Mouse (Mus musculus) large intestine, adult 2 months (tissue): ENCODE measurements around the gene Grik3. TPM values are rescaled to one million over a fixed set of nuclear protein-coding genes. Genes with fewer than 3 reads are reported as not detected.

Experiments
- DNase-seq: peaks from one replicate; pipeline ENCODE4 v3.0.0-alpha.2; 2012; ENCODE audit warnings: low read depth, low spot score
- WGBS: fragments of 180-500 bp; shearing (Covaris S2); methylation state at CpG from one replicate; pipeline ENCODE4 v1.1.7; 2018; 5-methylcytosine and 5-hydroxymethylcytosine counted together
- polyA plus RNA-seq: library from polyadenylated mRNA; depleted of rRNA; stranded (reverse); fragments of >200 nt; gene quantifications from 2 replicates; pipeline ENCODE4 v1.2.3, GENCODE M21; 2012

Gene Grik3
- polyA plus RNA-seq, 1 experiment: 0.17 TPM

GRCm38 (mm10) chr4:125618524-125619320 lies 128.2 kb downstream of the Grik3 start:
- DNase-seq: no peak
- 80% methylated on average over 8 of the region's 8 CpGs for WGBS

- 89% methylated on average over 9 of the region's 9 CpGs for WGBS
These were observed 134.6 kb downstream of the Grik3 start for GRCm38 (mm10) chr4:125624885-125625678.

GRCm38 (mm10) chr4:125629544-125629943 lies 139.0 kb downstream of the Grik3 start:
- 55% methylated on average over 4 of the region's 4 CpGs for WGBS
- DNase-seq: no peak

More at GRCm38 (mm10) chr4:125624885-125625678, 134.6 kb downstream of the Grik3 start:
- DNase-seq: no peak

DNA sequence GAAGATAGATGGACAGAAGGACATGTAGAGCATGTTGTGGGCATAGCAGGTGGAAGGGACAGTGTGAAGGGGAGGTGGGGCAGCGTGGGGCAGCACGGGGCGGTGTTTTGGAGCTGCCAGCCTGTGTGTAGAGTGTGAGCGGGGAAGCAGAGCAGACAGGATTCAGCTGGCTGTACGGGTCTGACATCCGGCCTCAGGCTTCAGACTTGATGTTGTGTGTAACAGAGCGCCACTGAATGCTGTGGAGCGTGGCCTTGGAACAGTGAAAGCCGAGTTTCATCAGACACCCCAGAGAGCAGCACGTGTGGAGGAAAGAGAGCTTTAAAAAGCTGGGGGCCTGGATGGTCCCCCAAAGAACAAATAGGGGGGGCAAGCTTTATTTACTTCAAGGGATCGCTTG lies 144.5 kb downstream of the Grik3 start:
- 89% methylated on average over 11 of the region's 11 CpGs for WGBS
- DNase-seq: no peak

- peak; percentile 75 for DNase-seq
- WGBS: 22% methylated on average over 13 of the region's 13 CpGs
These were observed 146.3 kb downstream of the Grik3 start for GRCm38 (mm10) chr4:125636616-125637304.

DNA sequence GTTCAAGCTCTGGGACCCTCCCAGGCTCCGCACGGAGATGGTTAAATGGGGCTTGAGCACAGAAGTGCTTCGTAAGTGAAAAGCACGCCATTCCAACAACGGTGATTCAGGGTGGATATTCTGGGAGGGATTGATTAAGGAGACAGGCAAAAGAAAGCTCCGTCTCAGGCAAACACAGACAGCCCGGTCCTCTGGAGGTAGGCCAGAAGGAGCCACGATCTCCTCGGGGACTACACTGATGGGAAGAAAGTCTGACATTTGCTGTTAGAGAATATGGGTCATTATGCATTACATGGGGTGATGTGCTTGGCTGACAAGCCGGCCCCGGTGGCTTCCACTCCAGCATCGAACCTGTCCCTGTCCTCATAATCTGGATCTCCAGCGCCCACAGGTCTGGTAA lies 146.9 kb downstream of the Grik3 start:
- DNase-seq: no peak
- 84% methylated on average over 13 of the region's 13 CpGs for WGBS

DNA sequence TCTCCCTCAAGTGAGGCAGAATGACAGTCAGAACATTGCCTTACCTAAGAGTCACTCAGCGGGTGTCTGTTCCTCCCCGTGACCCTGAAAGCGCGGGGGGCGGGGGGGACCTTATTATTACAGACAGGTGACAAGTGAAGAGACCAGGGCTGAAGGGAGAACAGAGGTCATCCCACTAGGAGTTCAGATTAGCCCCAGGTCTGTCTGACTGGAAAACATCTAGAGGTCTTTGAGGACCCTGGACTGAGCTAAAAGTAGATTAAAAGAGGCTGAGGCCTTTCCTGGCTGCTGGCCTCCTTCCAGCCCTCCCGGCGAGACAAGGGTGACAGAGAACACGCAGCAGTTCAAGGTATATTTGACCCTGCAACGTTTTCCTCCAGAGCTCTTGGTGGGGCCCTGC lies 150.0 kb downstream of the Grik3 start:
- DNase-seq: no peak
- 64% methylated on average over 9 of the region's 9 CpGs for WGBS

- 86% methylated on average over 15 of the region's 15 CpGs for WGBS
- DNase-seq: no peak
These were observed 150.6 kb downstream of the Grik3 start for GRCm38 (mm10) chr4:125640921-125641663.

DNA sequence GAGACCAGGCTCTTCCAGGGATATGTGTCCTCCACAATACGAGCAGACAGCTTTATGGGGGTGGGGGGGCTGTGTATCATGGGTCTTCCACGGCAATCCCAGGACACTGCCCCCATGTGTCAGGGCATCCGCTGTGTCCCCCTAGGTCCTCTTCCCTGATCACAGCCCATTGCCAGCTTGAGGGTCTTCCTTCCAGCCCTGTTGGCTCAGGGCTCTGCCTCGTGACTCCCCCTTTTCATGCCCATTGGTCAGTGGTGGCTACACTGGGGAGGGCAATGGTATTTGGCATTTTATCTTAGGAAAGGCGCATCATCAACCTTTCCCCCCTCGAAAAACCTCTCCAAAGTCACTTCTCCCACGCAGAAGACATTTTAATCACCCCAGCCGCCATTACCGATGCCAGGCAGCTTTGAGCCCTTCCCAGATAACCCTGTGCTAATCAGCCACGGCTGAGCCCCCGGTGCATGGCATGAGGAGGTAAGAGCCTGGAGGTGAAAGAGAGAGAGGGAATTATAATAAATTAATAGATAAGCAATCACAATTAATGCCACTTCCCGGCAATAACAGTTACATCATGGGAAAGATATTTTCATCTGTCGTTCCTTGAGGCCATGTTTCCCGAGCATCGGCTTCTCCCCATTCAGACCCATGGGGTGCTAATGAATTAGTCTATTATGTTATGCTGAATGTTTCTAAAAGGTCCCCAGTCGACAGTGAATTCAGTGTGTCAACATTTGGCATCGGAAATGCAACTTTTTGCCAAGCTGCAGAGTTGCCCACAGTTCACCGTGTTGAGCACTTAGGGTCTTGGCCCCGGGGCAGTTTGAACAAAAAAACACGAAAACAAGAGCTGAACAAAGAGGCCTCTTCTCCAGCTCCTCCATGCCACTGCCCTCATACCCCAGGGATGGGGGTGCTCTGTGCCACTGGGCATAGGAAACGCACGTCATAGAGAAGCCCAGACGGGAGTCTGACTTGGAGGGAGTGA lies 154.4 kb downstream of the Grik3 start:
- no peak for DNase-seq
- 82% methylated on average over 23 of the region's 23 CpGs for WGBS

DNA sequence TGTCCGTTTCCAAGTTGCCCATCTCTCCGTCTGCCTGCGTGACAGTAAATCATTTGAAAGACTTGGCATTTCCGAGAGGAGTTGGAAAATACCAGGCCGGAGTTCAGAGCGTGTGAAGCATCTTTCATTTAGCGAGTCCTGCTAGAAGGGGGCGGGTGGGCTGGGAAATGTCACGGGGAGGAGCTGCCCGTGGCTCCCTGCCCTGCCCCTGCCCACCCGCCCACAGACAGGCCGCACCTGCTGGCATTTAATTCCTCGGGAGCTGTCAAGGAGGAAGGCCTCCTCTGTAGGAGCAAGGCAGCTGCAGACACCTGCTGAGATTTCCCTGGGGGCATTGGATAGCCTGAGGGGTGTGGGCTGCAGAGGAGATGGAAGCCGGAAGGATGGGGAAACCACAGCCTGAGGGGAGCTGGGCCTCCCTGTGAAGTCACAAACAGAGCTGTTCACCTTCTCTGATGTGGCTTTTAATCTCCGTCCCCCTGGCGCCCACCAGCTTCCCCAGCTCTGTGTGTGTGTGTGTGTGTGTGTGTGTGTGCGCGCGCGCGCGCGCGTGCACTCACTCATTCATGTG lies 161.3 kb downstream of the Grik3 start:
- 42% methylated on average over 24 of the region's 24 CpGs for WGBS
- DNase-seq: no peak

GRCm38 (mm10) chr4:125656031-125656430 lies 165.5 kb downstream of the Grik3 start:
- 78% methylated on average over 19 of the region's 19 CpGs for WGBS
- DNase-seq: no peak

- no peak for DNase-seq
- 33% methylated on average over 8 of the region's 8 CpGs for WGBS
These were observed 167.9 kb downstream of the Grik3 start for GRCm38 (mm10) chr4:125658376-125658775.

- no peak for DNase-seq
- 79% methylated on average over 6 of the region's 6 CpGs for WGBS
These were observed 171.5 kb downstream of the Grik3 start for GRCm38 (mm10) chr4:125661982-125662381.

DNA sequence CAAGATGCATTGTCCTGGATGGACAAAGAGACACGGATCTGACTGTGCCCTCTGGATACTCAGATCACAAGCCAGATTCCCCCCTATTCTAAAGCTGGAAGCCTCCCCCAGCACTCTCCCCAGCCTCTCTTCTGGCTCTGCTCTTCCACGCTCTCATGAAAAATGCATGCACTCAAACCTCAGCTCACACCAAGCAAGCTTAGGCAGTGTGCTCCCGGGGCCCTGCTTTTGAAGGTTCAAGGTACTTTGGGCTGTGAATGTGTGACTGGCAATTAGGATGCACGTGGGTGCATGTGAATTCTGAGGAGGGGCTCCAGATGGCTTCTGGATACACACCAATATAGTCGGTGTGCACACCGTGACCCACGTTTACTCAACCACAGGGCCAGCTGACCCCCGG lies 172.8 kb downstream of the Grik3 start:
- 55% methylated on average over 8 of the region's 8 CpGs for WGBS
- no peak for DNase-seq

GRCm38 (mm10) chr4:125665955-125666354 lies 175.5 kb downstream of the Grik3 start:
- 65% methylated on average over 5 of the region's 5 CpGs for WGBS
- no peak for DNase-seq

DNA sequence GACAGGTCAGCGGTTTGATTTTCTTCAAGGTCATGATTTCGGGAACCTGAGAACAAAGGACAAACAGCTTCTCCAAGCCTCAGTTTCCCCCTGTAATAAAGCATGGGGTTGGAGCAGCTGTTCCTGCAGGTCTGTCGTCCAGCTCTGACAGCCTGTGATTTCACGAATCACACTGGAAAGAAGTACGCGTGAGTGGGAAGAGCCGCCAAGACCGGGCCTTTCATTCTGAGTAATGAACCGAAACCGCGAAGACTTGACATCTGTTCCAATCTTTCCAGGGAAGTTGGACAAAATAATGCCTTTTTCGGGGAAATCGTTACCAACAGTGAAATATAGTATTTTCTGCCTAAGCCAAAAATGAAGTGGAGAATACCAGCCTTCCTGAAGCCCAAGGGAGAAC lies 191.5 kb downstream of the Grik3 start:
- 90% methylated on average over 13 of the region's 13 CpGs for WGBS
- no peak for DNase-seq

- DNase-seq: no peak
- 39% methylated on average over 8 of the region's 8 CpGs for WGBS
These were observed 196.6 kb downstream of the Grik3 start for GRCm38 (mm10) chr4:125687078-125687477.

- 44% methylated on average over 6 of the region's 6 CpGs for WGBS
- DNase-seq: no peak
These were observed 204.9 kb downstream of the Grik3 start for GRCm38 (mm10) chr4:125695431-125695830.
